Mouse (Mus musculus) B cell, adult 2 months (primary cell): Measurements from ENCODE around the gene Itga11.
"Not testable (repeated sequence)": the region's sequence is repeated elsewhere in the genome, so short reads cannot be mapped to it uniquely, and the experiment has no call there.

ENCODE experiments used
- DNase-seq, 2 experiments: peaks; one replicate each; pipeline ENCODE4 v3.0.0; 2022

Gene Itga11

GRCm38 (mm10) chr9:62772746-62773145 lies 95.1 kb downstream of the Itga11 start:
- no peak for DNase-seq

DNA sequence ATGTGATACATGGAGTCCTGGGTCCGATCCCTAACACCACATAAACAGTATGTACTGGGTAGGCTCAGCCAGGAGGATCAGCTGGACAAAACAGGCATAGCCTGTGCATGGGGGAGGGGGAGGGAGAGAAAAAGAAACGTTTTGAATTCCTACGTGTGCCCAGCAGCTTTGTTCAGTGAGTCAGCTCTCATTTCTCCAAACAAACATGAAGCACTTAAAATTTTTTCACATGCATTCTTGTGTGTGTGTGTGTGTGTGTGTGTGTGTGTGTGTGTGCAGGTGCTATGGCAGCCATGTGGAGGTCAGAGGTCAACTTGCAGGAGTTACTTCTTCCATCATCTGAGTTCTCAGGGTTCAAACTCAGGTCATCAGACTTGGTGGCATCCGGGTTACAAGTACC lies 97.8 kb downstream of the Itga11 start:
- DNase-seq = no peak

- DNase-seq = peak; percentile 62 to 65
Measured at GRCm38 (mm10) chr9:62777461-62777860, 99.8 kb downstream of the Itga11 start.

- no peak for DNase-seq
Measured at GRCm38 (mm10) chr9:62778721-62779120, 101.1 kb downstream of the Itga11 start.

DNA sequence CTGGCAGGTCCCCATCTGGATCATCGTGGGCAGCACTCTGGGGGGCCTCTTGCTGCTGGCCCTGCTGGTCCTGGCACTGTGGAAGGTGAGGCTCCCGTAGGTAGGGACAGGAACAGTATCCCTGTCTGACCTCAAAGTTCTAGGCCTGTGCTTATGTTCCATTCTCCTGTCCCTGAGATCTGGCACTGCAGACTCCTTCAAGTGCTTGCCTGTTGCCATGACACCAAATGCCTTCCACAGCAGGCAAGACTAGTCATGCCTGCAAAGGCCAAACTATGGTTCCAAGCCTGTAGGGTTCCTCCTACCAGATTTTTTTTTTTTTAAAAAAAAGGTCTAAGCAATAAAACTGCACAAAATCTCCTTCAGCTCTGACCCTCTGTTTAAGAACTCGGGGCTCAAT lies 104.3 kb downstream of the Itga11 start:
- DNase-seq = no peak

GRCm38 (mm10) chr9:62782976-62783781 lies 105.6 kb downstream of the Itga11 start:
- DNase-seq = peak; percentile 40 to 42

DNA sequence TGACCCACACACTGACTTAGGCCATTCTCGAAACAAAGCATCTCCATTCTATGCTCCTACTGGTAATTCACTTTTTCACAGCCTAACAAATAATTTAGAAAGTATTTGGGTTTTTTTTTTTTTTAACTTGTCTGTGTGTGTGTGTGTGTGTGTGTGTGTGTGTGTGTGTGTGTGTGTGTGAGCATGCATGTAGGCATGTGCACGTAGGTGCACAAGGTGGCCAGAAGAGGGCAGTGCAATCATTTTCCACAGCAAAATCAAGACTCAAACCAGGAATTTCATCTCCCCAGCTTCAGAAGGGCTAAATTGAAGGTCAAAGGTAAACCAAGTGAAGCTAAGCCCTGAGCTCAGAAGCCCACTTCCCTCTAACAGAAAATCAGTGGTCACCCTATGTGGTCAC lies 106.6 kb downstream of the Itga11 start:
- DNase-seq = no peak

GRCm38 (mm10) chr9:62786721-62787120 lies 109.1 kb downstream of the Itga11 start:
- DNase-seq = no peak

DNA sequence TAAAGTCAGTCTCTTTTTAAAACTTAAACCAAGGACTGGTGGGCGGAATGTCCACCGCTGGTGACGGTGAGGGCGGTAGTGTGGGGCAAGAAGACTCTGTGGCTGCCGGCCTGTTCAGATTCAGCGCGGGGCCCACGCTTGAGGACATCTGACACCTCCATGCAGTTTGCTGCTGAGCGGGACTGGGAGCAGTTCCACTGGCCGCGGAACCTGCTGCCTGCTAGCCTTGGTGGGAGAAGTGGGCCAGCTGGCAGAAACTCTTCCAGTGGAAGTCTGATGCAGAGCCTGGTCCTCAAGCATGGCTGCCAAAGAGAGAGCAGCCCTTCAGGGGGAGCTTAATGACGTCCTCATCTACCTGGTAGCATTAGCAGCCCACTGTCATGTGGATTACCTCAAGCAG lies 112.2 kb downstream of the Itga11 start:
- no peak for DNase-seq

DNA sequence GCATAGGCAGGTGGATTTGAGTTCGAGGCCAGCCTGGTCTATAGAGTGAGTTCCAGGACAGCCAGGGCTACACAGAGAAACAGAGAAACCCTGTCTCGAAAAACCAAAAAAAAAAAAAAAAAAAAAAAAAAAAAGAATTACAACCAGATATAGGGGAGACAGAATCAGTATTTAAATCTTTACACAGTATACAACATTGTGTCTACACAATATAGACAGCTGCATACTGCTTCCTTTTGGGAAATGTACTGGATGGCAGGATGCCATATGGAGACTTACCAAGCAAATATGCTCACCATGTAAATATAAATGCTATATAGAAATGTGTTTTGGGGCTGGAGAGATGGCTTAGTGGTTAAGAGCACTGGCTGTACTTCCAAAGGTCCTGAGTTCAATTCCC lies 121.6 kb downstream of the Itga11 start:
- not testable (repeated sequence) for DNase-seq

DNA sequence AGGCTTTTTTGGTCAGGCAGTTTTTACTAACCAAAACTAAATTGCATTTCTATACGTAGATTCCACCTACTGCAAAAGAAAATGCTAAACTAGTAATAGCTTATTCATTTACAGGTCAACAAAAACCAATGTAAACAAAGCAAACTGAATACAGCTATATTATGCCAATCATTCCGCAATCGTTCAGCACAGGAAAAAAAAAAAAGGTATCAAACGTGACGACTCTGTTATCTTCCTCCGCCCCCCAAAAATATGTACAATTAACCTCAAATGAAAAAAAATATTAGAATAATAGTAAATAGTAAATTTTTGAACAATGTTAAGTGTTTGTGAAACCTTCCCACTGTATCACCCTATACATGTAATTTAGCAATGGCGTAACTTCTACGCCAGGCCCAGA lies 132.5 kb downstream of the Itga11 start:
- no peak for DNase-seq

DNA sequence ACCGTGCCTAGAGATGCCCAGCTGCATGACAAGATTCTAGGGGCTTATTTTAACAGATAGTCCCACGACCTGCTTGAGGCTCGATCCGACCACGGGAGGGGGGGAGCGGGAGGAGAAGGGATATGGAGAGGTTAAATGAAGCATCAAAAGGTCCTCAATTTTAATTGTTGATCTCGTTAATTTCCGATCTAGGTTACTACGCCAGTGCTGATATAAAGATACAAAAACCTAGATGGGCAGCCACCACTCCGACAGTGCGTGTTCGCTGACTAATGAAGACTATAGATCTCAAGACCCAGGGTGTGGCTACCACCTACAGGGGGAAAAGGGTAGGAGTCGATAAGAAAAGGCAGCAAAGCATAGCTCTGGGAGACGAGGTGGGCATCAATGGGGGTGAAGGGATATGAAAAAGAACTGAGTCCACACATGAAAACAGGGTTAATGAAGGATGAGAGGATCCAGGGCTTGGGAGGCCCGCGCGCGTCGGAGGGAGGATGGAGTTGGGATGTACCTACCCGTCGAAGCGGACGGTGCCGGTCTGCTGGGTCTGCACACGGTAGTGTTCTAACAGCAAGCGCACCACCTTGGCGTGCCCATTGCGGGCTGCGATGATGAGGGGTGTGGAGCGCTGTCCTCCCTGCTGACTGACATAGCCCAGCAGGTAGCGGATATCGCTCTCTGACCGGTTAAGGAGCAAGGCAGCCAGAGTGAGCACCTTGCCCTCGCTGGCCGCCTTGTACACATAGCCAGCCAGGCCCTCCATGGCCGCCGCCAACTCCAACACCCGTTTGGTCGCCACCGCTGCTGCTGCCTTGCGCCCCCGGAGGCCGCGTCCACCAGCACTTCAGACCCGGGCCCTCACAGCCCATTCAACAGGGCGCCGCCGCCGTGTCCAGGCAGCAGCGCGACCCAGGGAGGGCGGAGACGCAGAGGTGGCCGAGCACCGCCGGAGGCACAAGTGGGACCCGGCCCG lies 133.2 kb downstream of the Itga11 start:
- peak; percentile 71 to 74 for DNase-seq

DNA sequence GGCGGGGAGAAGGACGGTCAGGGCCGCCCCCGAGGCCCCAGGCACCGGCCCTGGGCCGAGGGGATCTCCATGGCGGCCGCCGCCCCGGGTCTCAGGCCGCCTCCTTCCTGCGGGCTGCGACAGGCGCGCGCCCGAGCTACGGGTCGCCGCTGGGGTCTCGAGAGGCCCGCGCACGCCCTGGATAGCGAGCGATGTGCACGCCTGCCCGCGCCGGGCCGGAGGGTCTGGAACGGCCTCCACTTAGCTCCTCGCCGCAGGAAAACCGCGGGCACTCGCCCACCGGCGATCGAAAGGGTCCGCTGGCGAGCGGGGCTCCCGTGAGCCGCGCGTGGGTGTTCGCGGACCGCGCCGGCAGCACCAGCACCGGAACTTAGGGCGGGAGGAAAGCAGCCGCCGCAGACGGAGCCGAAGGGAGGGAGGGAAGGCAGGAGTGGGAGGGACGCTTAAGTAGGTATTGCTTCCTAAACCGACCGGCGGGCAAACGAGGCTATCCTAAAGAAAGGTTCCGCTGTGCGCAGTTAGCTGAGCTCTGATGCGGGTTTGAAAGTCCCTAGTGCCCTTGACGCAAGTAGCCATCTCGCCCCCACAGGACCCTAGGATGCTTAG lies 134.0 kb downstream of the Itga11 start, which contains the start of gene Fem1b:
Gene Fem1b (minus strand): TSS at position 419 of the 606 bp plus-strand sequence.
- DNase-seq = peak; percentile 93 to 95

- DNase-seq = peak; percentile 14 to 21
Measured at GRCm38 (mm10) chr9:62812216-62813049, 134.8 kb downstream of the Itga11 start.

DNA sequence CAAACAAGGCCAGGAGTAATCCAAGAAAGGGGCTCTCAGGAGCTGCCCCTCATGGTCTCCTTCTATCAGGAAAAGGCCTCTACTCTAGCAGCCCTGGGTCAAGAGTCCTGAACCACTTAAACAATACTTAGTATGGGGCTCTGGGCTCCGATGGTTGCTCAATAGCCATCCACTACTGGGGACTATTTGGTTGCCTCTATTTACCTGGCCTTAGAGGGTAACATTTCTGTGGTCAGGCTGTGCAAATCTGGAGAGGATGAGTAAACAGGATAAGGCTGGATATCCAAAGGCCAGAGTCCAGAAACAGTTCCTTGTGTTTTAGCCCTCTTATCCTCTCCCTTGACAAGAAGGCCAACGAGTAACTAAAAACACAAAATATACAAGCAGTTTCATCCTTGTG lies 137.1 kb downstream of the Itga11 start:
- DNase-seq = no peak

DNA sequence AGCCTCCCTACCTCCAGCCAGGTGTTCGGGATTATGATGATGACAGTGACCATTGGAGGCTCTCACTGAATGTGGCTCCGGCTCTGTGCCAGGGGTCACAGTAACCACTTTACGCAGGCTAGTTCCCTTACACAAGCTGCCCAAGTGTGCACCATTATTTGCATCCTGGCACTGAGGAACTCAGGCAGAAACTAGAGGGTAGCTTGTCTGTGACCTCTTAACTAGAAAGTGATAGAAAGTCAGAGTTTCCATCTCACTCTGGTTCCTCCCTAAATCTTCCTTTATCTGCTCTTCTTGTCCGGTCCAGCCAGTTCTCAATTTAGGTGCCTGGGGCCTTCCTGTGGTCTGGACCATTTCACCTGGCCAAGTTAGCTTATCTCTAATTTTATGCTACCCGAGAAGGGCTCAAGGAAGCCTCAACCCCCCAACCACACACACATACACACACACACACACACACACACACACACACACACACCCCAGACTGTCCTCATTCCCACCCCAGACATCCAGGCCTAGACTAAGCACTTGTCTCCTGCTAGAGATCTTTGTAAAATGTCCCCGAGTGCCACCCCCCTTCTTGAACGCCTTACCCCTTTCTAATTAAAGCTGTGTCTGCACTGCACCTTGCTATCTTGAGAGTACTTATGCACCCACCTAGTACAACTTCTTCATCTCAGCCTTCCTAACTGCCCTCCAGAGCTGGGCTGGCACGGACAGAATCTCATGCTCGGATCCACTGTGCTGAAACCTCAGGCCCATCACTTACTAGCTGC lies 138.9 kb downstream of the Itga11 start:
- DNase-seq = peak; percentile 25 to 32

- peak; percentile 67 to 69 for DNase-seq
Measured at GRCm38 (mm10) chr9:62817099-62817571, 139.5 kb downstream of the Itga11 start.

DNA sequence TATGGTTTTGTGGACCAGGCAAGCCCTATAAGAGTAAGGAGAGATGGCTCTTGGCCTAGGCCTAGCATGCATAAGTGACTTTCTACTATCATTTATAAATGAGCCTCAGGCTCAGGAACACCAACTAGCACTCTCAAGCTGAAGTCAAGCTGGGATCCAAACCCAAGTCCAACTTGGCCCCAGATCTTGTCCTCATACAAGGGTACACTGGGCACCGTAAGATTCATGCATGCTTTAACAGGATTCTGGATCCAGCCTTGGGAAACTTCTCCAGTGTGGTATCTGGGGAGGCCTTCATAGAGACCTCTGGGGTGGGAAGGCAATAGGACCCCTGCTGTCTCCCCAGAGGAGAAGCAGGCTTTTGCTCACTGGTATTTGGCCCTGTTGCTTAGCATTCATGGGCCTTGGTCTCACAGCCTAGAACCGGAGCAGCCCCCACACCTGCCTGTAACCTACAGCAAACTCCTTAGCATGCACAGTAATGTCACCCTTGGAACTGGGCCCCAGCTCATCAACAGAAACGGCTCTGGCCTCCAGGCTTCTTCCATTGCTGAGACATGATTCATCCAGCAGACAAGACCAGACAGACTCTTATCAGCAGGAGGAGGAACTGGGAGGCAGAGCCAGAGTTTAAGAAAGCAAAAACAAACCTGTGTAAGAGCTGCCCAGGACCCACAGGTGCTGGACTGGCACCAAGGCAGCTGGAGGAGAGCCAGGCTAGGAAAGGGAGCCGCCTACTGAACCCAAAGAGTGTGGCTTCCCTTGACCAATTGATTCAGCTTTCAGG lies 140.4 kb downstream of the Itga11 start:
- no peak for DNase-seq

DNA sequence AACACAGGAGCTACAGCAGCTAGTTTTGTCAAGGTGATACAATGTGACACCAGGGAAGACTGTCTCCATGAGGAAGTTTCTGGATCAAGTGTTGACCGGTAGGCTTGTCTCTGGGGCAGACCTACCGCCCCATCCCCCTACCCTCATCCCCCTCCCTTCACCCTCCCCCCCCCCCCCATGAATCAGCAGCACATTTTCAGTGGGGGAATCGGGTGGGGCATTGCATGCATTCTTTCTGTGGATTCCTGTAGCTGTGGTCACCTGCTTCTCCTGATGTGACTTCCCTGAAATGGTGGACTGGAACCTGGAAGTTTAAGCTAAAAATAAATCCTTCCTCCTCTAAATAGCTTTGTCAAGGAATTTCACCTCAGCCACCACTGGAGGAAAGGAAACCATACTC lies 141.9 kb downstream of the Itga11 start:
- no peak for DNase-seq

GRCm38 (mm10) chr9:62819910-62820309 lies 142.3 kb downstream of the Itga11 start:
- not testable (repeated sequence) for DNase-seq
